Mouse (Mus musculus) embryonic fibroblast, embryonic 13.5 days (primary cell): ENCODE measurements around the gene Nupr1.

Experiments used
- CTCF ChIP-seq: IDR thresholded peaks from 2 replicates; pipeline ENCODE4 v1.5.1; 2011; ENCODE audit warnings: mild to moderate bottlenecking, control low read depth, low read length, moderate library complexity, borderline replicate concordance; ENCODE audit not compliant: insufficient read depth
- POLR2A ChIP-seq: IDR thresholded peaks from 2 replicates; pipeline ENCODE4 v1.6.1; 2011; ENCODE audit warnings: low read depth, mild to moderate bottlenecking, control low read depth, low read length, moderate library complexity

GRCm38 (mm10) chr7:126601896-126602295, 28.8 kb downstream of the Nupr1 start:
- TF ChIP-seq POLR2A (no peak), CTCF (no peak)
